Mouse (Mus musculus): ENCODE measurements around the gene Supt6. TPM values are rescaled to one million over a fixed set of nuclear protein-coding genes. Genes with fewer than 3 reads are reported as not detected.

Gene Supt6
- polyA plus RNA-seq, 1 experiment from 2014 or later: 15.2 TPM

DNA sequence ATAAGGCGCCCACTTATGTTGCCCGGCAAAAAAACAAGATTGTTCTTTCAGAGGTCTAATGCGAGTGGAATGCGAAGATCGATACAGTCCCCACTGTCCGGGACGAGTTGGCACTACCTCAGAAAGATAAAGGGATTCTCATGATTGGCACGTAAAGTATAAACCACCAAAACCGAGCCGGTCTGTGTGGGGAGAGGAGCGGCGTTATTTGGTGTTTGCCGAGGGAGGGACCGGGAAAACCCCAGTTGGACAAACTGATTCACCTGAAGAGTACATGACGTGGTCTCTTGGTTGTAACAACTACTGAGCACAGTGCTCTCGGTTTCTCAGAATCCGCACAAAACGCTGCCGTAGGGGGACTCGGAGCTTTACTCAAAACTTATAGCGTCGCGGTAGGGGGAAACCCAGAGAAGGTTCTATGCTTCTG lies 68.9 kb downstream of the Supt6 start:
- peaks cover 21% of the 10 kb centered on the region for H3K36me3 ChIP-seq (ENCODE audit: control insufficient read depth, insufficient read depth, low read length)
- WGBS (ENCODE audit: insufficient replicate concordance): under 1% methylated on average over 23 of the region's 23 CpGs
- peak overlapping the region; percentile 69 for H3K4me3 ChIP-seq (ENCODE audit: low read depth, low read length)
- peak overlapping the region; percentile 97 for H3K27ac ChIP-seq (ENCODE audit: low read depth, low read length)
- ATAC-seq (replicated peaks; ENCODE audit: insufficient number of reproducible peaks, low FRiP score, low TSS enrichment): no peak
- H3K27me3 ChIP-seq (ENCODE audit: control insufficient read depth, insufficient read depth, low read length): no peaks in the 10 kb centered on the region
- H3K9ac ChIP-seq (ENCODE audit: low read depth, low read length): peak overlapping the region; percentile 80
- peak overlapping the region; percentile 91 for H3K4me2 ChIP-seq
- H3K4me1 ChIP-seq (ENCODE audit: control insufficient read depth, insufficient read depth, low read length): peaks cover 27% of the 10 kb centered on the region
- H3K9me3 ChIP-seq (replicated peaks; ENCODE audit: control insufficient read depth, low read length): no peaks in the 10 kb centered on the region

DNA sequence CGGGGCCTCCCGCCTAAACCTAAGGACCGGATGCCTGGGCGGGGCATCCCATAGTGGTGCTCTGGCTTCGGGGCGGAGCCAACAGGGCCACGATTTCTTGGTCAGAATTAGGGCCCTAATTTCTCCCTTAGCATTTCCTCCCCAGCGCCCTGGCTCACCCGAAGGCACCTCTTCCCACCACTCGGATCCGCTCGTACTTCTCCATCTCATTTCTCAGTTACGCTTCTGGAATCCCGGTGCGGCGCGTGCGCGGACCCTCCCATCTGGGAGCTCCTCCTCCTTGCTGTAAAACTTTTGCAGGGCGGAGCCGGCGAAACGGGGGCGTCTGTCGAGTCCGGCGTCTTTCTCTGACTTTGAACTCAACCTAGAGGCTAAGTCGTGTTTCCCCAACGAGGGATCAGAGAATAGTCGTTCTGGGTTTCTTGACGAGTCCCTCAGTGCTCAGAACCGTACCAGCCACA lies 69.4 kb downstream of the Supt6 start, which contains the start of the genes Nek8 and Tlcd1:
Gene Nek8 (minus strand): TSS at position 274 of the 461 bp plus-strand sequence.
Gene Tlcd1 (plus strand): TSS at position 310 of the 461 bp plus-strand sequence.
- H3K4me2 ChIP-seq: peak within 1 kb of the TSS; percentile 91
- peaks cover 19% of the 10 kb centered on the region for H3K36me3 ChIP-seq (ENCODE audit: control insufficient read depth, insufficient read depth, low read length)
- H3K9ac ChIP-seq (ENCODE audit: low read depth, low read length): peak within 1 kb of the TSS; percentile 80
- WGBS (ENCODE audit: insufficient replicate concordance): under 1% methylated on average over 32 of the region's 32 CpGs
- peaks cover 25% of the 10 kb centered on the region for H3K4me1 ChIP-seq (ENCODE audit: control insufficient read depth, insufficient read depth, low read length)
- peak within 1 kb of the TSS; percentile 69 for H3K4me3 ChIP-seq (ENCODE audit: low read depth, low read length)
- H3K27me3 ChIP-seq (ENCODE audit: control insufficient read depth, insufficient read depth, low read length): no peaks in the 10 kb centered on the region
- H3K27ac ChIP-seq (ENCODE audit: low read depth, low read length): peak within 1 kb of the TSS; percentile 97
- ATAC-seq (replicated peaks; ENCODE audit: insufficient number of reproducible peaks, low FRiP score, low TSS enrichment): peak; percentile 72
- no peaks in the 10 kb centered on the region for H3K9me3 ChIP-seq (replicated peaks; ENCODE audit: control insufficient read depth, low read length)

DNA sequence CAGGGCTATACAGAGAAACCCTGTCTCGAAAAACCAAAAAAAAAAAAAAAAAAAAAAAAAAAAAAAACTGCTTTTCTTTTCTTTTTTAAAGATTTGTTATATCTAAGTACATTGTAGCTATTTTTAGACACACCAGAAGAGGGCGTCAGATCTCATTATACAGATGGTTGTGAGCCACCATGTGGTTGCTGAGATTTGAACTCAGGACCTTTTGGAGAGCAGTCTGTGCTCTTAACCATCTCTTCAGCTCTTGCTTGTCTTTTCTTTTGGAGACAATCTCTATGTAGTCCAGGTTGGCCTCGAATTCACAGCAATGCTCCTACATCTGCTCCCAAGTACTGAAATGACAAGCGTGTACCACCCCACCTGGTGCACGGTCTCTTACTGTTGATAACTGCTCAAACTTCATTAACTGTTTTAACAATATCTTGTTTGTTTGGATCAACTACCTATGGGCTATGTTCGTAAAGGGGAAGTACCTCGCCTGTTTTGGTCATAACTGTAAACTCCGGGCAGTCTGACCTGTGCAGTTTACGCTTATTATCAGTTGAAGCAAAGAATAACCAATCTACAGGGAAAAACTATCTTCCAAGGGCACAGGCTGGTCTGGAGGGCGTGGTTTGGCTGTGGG lies 69.9 kb downstream of the Supt6 start:
- 2% methylated on average over 9 of the region's 10 CpGs for WGBS (ENCODE audit: insufficient replicate concordance)
- Histone ChIP-seq H3K4me1 (ENCODE audit: control insufficient read depth, insufficient read depth, low read length) (peaks cover 23% of the 10 kb centered on the region), H3K4me2 (peak overlapping the region; percentile 91), H3K4me3 (ENCODE audit: low read depth, low read length) (peak overlapping the region; percentile 69), H3K36me3 (ENCODE audit: control insufficient read depth, insufficient read depth, low read length) (peaks cover 15% of the 10 kb centered on the region), H3K9ac (ENCODE audit: low read depth, low read length) (peak overlapping the region; percentile 80), H3K27ac (ENCODE audit: low read depth, low read length) (peak overlapping the region; percentile 97; the same call in 1 of the 2 replicates), H3K27me3 (ENCODE audit: control insufficient read depth, insufficient read depth, low read length) (no peaks in the 10 kb centered on the region), H3K9me3 (replicated peaks; ENCODE audit: control insufficient read depth, low read length) (no peaks in the 10 kb centered on the region)
- ATAC-seq (replicated peaks; ENCODE audit: insufficient number of reproducible peaks, low FRiP score, low TSS enrichment): no peak

DNA sequence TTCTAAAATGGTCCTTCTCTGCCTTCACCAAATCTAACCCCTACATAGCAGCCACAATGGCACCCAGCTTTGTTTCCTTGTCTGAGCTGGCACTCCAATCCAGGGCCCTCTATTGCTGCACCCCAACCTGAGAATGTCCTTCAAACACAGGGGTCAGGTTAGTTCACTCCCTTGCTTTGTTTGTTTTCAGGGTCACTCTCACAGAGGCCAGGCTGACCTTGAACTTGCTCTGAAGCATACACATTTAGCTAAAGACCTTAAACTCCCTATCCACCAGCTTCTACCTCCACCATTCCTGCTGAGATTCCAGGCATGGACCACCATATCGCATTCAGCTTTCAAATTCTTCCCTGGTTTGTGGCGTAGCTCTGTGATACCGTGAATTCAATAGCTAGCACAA lies 71.3 kb downstream of the Supt6 start:
- peaks cover 11% of the 10 kb centered on the region for H3K4me1 ChIP-seq (ENCODE audit: control insufficient read depth, insufficient read depth, low read length)
- H3K4me2 ChIP-seq: no peak overlapping the region
- H3K9ac ChIP-seq (ENCODE audit: low read depth, low read length): no peak overlapping the region; the same call in 1 of the 2 replicates
- no peak for ATAC-seq (replicated peaks; ENCODE audit: insufficient number of reproducible peaks, low FRiP score, low TSS enrichment)
- H3K4me3 ChIP-seq (ENCODE audit: low read depth, low read length): no peak overlapping the region
- no peak overlapping the region for H3K27ac ChIP-seq (ENCODE audit: low read depth, low read length)
- peaks cover 1% of the 10 kb centered on the region; the same call in 1 of the 2 replicates for H3K36me3 ChIP-seq (ENCODE audit: control insufficient read depth, insufficient read depth, low read length)
- no peaks in the 10 kb centered on the region for H3K27me3 ChIP-seq (ENCODE audit: control insufficient read depth, insufficient read depth, low read length)
- 93% methylated on average over 3 of the region's 3 CpGs for WGBS (ENCODE audit: insufficient replicate concordance)
- no peaks in the 10 kb centered on the region for H3K9me3 ChIP-seq (replicated peaks; ENCODE audit: control insufficient read depth, low read length)

DNA sequence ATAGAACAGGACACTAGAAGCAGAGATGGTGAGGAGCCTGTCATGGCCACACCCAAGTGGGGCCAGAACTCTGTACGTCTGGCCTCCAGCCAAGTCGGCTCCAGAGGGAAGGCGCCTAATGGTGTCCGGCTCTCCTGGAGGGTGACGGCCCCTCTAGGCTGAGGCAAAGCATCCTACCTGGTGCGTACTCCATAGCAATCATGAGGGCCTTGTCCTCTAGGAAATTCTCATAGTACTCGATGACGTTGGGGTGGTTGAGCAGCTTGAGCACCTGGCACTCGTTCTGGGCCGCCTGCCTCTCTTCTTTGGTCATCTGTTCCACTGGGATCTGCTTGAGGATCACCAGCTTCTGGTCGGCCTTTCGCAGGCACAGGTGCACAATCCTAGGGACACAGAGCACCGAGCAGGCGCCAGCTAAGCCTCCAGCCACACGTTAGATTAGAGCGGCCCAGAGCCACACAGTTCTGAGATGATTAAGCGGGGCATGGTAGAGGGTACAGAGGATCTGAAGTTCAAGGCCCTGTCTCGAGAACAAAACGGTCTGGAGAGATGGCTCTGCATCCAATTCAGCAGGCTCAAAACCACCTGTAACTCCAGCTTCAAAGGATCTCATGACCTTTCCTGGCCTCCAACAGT lies 72.9 kb downstream of the Supt6 start:
- H3K27me3 ChIP-seq (ENCODE audit: control insufficient read depth, insufficient read depth, low read length): no peaks in the 10 kb centered on the region
- no peaks in the 10 kb centered on the region for H3K36me3 ChIP-seq (ENCODE audit: control insufficient read depth, insufficient read depth, low read length)
- WGBS (ENCODE audit: insufficient replicate concordance): 82% methylated on average over 19 of the region's 19 CpGs
- ATAC-seq (replicated peaks; ENCODE audit: insufficient number of reproducible peaks, low FRiP score, low TSS enrichment): no peak
- H3K27ac ChIP-seq (ENCODE audit: low read depth, low read length): no peak overlapping the region
- H3K4me1 ChIP-seq (ENCODE audit: control insufficient read depth, insufficient read depth, low read length): peaks cover 4% of the 10 kb centered on the region
- H3K4me3 ChIP-seq (ENCODE audit: low read depth, low read length): no peak overlapping the region
- no peaks in the 10 kb centered on the region for H3K9me3 ChIP-seq (replicated peaks; ENCODE audit: control insufficient read depth, low read length)
- no peak overlapping the region for H3K9ac ChIP-seq (ENCODE audit: low read depth, low read length)
- no peak overlapping the region for H3K4me2 ChIP-seq

DNA sequence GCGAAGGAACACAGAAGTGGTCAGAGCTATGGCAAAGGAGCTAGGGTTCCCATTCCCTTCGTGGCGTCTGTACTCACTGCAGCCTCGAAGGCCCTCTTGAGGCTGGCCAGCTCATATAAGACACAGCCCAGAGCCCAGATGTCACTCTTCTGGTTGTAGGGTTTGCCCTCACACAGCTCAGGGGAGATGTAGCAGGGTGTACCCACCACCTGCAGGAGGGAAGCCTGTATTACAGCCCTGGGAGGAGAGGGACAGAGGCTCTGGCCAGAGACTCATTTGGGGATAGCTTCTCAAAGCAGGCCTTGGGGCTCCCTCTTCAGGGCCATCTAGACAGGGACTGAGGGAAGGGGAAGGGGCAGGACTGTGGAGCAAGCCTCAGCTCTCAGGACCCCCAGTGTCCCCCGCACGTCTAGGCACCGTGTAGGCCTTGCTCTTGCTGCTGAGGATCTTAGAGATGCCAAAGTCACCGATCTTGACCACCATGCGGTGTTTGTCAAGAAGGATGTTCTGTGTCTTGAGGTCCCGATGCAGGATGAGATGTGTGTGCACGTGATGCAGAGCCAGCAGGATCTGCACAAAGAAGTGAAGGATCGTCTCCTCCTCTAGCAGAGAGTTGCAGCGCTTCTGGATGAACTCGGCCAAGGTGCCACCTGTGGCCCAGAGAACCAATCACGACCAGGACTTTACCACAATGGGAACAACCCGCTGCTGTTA lies 73.6 kb downstream of the Supt6 start:
- H3K4me1 ChIP-seq (ENCODE audit: control insufficient read depth, insufficient read depth, low read length): no peaks in the 10 kb centered on the region; the same call in 1 of the 2 replicates
- no peak overlapping the region for H3K27ac ChIP-seq (ENCODE audit: low read depth, low read length)
- no peak overlapping the region for H3K4me3 ChIP-seq (ENCODE audit: low read depth, low read length)
- H3K9ac ChIP-seq (ENCODE audit: low read depth, low read length): no peak overlapping the region
- no peak for ATAC-seq (replicated peaks; ENCODE audit: insufficient number of reproducible peaks, low FRiP score, low TSS enrichment)
- H3K27me3 ChIP-seq (ENCODE audit: control insufficient read depth, insufficient read depth, low read length): no peaks in the 10 kb centered on the region
- WGBS (ENCODE audit: insufficient replicate concordance): 73% methylated on average over 16 of the region's 16 CpGs
- H3K4me2 ChIP-seq: no peak overlapping the region
- H3K9me3 ChIP-seq (replicated peaks; ENCODE audit: control insufficient read depth, low read length): no peaks in the 10 kb centered on the region
- H3K36me3 ChIP-seq (ENCODE audit: control insufficient read depth, insufficient read depth, low read length): no peaks in the 10 kb centered on the region

DNA sequence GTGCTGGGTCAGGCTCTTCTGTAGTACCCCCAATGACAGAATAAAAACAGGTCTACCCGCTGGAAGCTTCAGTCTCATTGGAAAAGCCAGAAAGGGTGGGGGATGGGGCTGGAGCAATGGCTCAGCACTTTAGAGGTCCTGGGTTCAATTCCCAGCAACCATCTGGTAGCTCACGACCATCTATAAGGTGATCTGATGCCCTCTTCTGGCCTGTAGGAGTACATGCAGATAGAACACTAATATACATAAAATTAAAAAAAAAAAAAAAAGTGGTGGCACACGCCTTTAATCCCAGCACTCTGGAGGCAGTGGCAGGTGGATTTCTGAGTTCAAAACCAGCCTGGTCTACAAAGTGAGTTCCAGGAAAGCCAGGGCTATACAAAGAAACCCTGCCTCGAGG lies 74.5 kb downstream of the Supt6 start:
- Histone ChIP-seq H3K9me3 (replicated peaks; ENCODE audit: control insufficient read depth, low read length) (no peaks in the 10 kb centered on the region), H3K36me3 (ENCODE audit: control insufficient read depth, insufficient read depth, low read length) (no peaks in the 10 kb centered on the region), H3K27ac (ENCODE audit: low read depth, low read length) (no peak overlapping the region), H3K4me3 (ENCODE audit: low read depth, low read length) (no peak overlapping the region), H3K4me2 (no peak overlapping the region), H3K4me1 (ENCODE audit: control insufficient read depth, insufficient read depth, low read length) (0 out of 2 replicates have a peak, but pooled peaks cover 4% of the 10 kb centered on the region), H3K27me3 (ENCODE audit: control insufficient read depth, insufficient read depth, low read length) (no peaks in the 10 kb centered on the region), H3K9ac (ENCODE audit: low read depth, low read length) (no peak overlapping the region)
- no peak for ATAC-seq (replicated peaks; ENCODE audit: insufficient number of reproducible peaks, low FRiP score, low TSS enrichment)
- WGBS (ENCODE audit: insufficient replicate concordance): 77% methylated on average over 4 of the region's 4 CpGs

DNA sequence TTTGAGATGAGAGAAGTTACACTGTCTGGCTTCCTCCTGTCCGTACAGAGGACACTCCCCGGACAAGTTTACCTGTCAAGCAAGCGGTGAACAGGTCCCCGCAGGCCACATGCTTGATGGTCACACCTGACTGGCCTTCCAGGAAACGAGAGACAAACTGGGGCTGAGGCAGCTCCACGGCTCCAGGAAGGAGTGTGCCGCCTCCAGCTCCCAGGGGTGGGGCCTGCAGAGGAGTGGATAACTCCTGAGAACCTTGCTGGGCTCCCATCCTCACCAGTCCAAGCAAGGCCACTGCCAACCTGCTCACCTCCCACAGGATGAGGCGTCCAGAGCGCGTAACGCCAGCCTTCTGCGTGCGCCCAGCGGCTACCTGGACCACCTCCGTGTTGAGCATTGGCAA lies 75.5 kb downstream of the Supt6 start:
- 0 out of 2 replicates have a peak, but pooled peaks cover 11% of the 10 kb centered on the region for H3K4me1 ChIP-seq (ENCODE audit: control insufficient read depth, insufficient read depth, low read length)
- H3K9me3 ChIP-seq (replicated peaks; ENCODE audit: control insufficient read depth, low read length): no peaks in the 10 kb centered on the region
- no peaks in the 10 kb centered on the region for H3K36me3 ChIP-seq (ENCODE audit: control insufficient read depth, insufficient read depth, low read length)
- WGBS (ENCODE audit: insufficient replicate concordance): 89% methylated on average over 15 of the region's 15 CpGs
- no peaks in the 10 kb centered on the region for H3K27me3 ChIP-seq (ENCODE audit: control insufficient read depth, insufficient read depth, low read length)
- H3K4me3 ChIP-seq (ENCODE audit: low read depth, low read length): no peak overlapping the region
- ATAC-seq (replicated peaks; ENCODE audit: insufficient number of reproducible peaks, low FRiP score, low TSS enrichment): no peak
- H3K9ac ChIP-seq (ENCODE audit: low read depth, low read length): no peak overlapping the region
- H3K27ac ChIP-seq (ENCODE audit: low read depth, low read length): no peak overlapping the region
- no peak overlapping the region for H3K4me2 ChIP-seq

All from heart, embryonic 11.5 days (tissue).